Mouse (Mus musculus) gastrocnemius, postnatal 4 days (tissue): Measurements from ENCODE around the gene Cenpa. TPM values are rescaled to one million over a fixed set of nuclear protein-coding genes. Genes with fewer than 3 reads are reported as not detected.
"Not testable (repeated sequence)": the region's sequence is repeated elsewhere in the genome, so short reads cannot be mapped to it uniquely, and the experiment has no call there.

Source experiments
- DNase-seq, 2 experiments: peaks; one replicate each; pipeline ENCODE4 v3.0.0; 2021 to 2022; ENCODE audit warnings: low spot score in 2 of 2, mixed read lengths in 2 of 2
- total RNA-seq, 2 experiments: library from RNA; stranded (reverse); gene quantifications; 2 replicates each; pipeline ENCODE4 v1.2.3; 2021

The Cenpa gene
- total RNA-seq, 2 experiments from 2014 or later = 28.7 to 39.2 TPM

DNA sequence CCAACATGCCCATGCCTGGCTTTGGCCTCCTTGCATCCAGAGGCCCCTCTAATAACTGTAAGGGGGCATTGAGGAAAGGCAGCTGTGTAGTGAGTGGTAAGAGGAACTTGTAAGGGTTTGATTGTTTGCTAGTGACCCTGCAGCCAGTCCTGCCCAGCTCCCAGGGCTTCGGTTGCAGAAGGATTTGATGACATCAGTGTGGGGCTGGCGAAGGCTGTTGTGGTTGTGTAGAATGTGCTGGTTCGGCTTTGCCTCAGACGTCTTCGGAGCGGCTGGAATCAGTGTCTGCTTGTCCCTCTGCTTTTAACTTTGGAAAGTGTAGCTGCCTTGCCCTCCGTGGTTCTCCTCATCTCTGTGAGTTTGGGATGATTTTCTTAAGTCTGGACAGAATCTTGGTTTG is 10.2 kb downstream of the Cenpa start:
- no peak for DNase-seq

- not testable (repeated sequence) for DNase-seq
Observed at GRCm38 (mm10) chr5:30678069-30678468, 11.5 kb downstream of the Cenpa start.

DNA sequence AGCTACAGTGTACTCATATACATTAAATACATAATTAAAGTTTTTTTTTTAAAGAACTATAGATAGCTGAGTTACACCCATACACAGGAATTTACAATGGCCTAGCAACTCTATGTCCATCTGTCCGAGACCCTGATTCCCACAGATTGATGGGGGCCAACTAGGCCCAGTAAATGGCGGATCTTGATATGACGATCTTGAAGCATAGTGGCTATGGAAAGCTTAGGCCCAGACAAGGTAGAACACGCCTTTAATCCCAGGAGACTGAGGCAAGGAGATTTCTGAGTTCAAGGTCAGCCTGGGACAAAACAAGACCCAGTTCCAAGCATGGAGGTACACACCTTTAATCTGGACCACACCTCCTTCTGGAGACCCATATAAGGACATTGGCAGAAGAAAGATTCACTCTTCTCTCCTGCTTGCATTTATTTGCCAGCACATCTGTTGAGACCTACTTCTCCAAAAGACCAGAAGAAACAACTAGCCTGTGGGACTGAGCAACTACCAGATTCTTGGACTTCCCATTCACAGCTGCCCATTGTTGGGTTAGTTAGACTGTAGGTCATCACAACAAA is 12.2 kb downstream of the Cenpa start:
- DNase-seq = no peak

DNA sequence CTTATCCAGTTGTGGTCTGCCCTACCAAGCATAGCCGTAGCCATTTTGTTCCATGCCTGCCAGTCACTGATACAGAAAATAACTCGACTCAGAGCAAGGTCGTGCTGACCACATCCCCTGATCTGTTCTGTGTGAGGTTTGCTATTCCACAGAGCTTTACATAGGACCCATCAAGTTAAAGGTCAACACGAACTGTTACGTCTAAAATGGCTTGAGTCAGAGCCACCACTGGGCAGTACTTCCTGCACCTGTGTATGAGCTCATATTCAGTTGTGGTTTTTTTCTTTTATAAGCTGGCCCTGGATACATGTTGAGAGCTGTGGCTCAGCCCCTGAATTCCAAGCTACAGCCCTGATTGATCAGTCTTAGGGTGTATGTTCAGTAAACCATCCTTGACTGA is 13.0 kb downstream of the Cenpa start:
- no peak for DNase-seq

DNA sequence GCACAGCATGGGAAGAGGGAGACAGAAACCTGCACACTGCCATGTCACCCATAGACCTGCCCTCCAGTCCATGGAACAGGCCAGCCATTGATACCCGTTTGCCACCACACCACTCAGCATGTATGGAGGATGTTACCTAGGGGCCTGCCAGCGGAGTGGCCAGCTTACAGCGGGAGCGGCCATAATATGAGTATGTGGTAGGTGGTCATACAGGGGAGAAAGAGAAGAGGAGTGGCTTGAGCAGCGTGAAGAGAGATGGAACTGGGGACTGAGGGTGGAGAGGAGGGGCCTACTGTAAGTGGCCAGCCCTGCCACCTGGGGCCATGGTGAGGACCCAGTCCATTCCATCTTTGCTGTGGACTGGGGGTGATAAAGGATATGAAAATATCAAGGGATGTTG is 15.4 kb downstream of the Cenpa start:
- DNase-seq = no peak

DNA sequence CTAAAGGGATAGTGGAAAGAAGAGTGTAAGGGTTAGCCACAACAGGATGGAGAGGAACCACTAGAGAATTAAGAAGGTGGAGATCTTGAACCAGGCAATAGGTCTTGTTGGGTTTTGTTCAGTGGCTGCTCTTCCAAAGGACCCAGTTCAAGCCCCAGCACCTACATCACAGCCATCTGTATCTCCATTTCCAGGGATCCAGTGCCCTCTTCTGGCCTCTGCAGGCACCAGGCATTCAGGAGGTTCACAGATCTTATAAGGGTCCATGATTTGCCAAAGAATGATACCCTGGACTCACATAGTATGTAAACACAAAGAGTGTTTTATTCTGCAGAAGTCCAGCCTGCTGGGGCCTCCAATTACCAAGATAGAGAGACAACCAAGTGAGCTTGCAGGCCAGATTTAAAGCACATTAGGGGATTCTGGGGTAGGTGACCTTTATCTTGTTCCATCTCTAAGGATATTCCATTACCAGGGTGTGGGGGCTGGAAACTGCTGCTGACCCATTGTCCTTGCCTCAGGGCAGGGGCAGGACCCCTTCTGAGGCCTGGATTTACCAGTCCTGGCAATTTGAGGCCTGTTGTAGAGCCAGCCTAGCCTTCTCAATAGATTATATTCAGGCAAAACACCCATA is 16.5 kb downstream of the Cenpa start:
- DNase-seq = no peak

- no peak for DNase-seq
Observed at GRCm38 (mm10) chr5:30683993-30684392, 17.4 kb downstream of the Cenpa start.

DNA sequence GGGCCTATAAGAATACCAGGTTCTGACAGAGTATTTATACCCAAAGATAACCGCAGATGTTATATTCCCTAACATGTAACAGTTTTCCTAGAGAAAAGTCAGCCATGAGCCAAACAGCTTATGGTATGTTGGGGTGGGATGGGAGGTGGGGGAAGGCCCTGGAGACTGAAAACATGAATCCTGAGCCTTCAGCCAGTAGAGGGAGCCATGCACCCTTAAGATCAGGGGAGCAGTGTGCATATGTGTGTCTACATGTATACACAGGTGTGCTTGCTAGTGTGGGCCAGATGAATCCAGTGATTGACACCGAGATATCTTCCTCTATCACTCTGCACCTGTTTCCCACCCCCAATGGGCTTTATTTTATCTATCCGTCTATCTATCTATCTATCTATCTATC is 20.2 kb downstream of the Cenpa start:
- DNase-seq = no peak

DNA sequence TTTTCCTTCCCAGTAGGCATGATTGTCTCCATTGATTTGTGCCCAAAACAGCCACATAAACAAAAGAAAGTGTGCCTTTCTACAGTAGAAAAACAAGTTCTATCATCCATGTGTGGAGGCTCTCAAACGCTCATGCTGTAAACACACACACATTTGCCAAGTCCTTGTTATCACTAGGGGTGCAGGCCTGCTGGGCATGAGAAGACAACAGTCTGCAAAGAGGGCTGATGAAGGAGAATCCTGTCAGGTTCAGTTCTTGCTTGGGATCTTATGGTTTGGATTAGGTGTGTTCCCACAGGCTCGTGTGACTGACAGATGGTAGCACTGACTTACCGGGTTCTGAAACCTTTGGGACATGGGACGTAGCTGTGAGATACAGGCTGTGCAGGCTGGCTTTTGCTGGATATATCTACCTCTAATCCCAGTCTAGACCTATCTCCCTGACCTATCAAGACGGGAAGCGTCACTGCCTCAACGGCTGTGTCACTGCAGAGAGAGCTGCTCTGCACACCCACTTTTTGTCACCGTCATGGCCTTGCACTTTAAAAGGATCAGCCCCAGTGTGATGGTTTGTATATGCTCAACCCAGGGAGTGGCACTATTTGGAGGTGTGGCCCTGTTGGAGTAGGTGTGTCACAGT is 33.9 kb downstream of the Cenpa start:
- no peak for DNase-seq

- not testable (repeated sequence) for DNase-seq
Observed at GRCm38 (mm10) chr5:30701373-30701772, 34.8 kb downstream of the Cenpa start.

DNA sequence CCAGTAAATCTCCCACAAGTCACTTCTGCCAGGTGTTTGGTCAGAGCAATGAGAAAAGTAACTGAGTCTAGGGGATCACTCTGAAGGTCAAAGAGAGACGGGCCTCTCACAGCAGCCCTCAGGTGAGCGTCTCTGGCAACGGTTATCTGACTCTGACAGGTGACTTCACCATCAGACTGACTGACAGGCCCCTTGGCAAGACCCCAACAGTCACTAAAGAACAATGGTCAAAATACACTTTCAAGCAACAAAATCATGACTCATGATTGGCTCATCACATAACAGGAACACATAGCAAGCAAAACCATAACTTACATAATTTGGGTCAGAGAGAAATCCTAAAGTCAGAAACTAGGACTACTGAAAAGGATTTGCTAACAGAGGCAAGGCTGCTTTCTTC is 35.3 kb downstream of the Cenpa start:
- no peak for DNase-seq

GRCm38 (mm10) chr5:30709744-30710383 is 43.3 kb downstream of the Cenpa start:
- DNase-seq = peak; percentile 38 to 70

GRCm38 (mm10) chr5:30710486-30710885 is 43.9 kb downstream of the Cenpa start:
- DNase-seq = no peak

- DNase-seq = peak; percentile 25 to 65
Observed at GRCm38 (mm10) chr5:30711147-30712001, 44.8 kb downstream of the Cenpa start, which contains the start of gene Dpysl5. Dpysl5 (plus strand) TSS chr5:30711564.

DNA sequence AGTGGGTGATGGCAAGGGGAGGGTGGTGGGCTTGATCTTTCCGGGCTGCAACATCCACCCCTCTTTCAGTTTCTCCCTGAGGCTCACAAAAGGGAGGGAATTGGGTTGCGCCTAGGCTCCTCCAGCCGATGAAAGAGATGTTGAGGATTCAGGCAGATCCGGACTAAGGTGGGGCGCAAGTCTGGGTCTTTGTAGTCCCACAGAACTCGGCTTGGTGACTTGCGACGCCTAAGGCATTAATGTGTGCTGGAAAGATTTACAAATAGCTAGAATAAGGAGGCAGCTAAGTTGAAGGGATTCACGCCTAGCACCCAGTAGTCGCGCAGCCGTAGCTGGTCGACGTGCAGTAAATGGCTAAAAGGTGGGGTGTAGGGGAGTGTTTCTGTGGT is 45.4 kb downstream of the Cenpa start:
- no peak for DNase-seq

DNA sequence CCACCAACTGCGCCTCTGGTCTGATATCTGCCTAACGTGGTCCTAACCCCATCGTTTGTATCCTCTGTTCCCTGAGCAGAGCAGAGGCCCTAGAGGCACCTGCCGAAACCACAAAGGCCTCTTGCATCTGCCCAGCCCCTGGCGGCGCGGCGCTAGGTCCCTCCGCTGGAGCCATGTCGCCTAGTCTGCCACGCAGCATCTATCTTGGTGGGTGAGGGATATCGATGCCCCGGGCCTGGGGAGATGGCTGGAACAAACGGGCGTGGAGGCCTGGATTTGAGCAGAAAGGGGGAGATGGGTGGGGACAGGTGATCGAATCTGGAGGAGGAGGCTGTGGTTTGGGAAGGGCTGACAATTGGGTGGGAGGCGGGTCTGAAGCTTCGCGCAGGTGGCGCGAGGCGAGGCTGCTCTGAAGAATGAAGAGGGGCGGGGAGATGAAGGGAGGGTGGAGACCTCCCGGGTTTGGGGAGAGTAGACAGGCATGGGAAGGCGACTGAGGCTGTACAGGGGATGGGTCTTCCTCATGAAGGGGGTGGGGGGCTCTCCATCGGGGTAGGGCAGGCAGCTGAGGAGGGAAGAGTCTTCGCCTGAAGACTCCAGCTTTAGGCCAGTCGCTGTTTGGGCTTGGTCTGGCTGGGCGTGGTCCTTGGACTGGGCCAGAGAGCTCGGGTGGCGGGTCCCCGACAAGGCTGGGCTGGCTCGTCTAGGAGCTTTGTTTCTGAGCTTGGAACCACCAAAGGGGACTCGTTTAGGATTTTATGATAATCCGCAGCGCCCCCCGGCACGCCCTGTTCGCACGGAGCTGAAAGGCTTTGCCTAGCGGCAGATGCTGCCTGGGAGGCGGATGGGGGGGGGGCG is 46.1 kb downstream of the Cenpa start:
- DNase-seq = peak in 1 of 2 experiments; percentile 16

- no peak for DNase-seq
Observed at GRCm38 (mm10) chr5:30713299-30713675, 46.7 kb downstream of the Cenpa start.

DNA sequence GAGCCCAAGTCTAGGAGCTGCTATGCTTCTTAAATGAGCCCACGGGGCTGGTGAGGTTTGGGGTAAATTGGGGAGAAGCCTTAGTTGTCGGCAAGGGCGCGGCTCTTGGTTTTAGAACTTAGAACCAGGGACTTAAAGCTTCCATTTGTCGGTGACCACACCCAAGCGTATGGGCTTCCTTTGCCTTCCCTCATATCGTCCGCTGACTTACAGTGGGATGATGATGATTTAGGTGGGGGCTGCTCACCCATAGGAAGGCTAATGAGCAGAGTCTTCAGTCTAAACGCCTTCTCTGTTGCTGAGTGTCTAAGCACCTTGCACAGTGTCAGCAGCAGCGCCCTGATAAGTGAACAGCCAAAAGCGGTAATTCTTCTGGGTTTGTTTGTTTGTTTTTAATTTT is 47.1 kb downstream of the Cenpa start:
- no peak for DNase-seq

GRCm38 (mm10) chr5:30716311-30716710 is 49.7 kb downstream of the Cenpa start:
- no peak for DNase-seq

- DNase-seq = no peak
Observed at GRCm38 (mm10) chr5:30717506-30717905, 50.9 kb downstream of the Cenpa start.
